Mouse (Mus musculus) stomach, embryonic 15.5 days (tissue): ENCODE data around the gene Hdac4. TPM values are rescaled to one million over a fixed set of nuclear protein-coding genes. Genes with fewer than 3 reads are reported as not detected.

Experiments
- ATAC-seq: fragments of 200-750 bp; cut with Nextera tagmentation; 2 replicates; pipeline ENCODE4 v1.8.0; 2017; ENCODE audit warnings: low read depth, moderate number of reproducible peaks, moderate TSS enrichment; ENCODE audit not compliant: insufficient read depth, low FRiP score
- H3K27ac ChIP-seq: fragments of 300-500 bp; sonication (generic); 2 replicates; pipeline ENCODE4 v1.5.1; 2015; ENCODE audit warnings: mild to moderate bottlenecking, inconsistent platforms
- H3K27me3 ChIP-seq: fragments of 300-500 bp; sonication (generic); replicated peaks from 2 replicates; pipeline ENCODE4 v1.6.1; 2015; ENCODE audit warnings: inconsistent platforms
- H3K36me3 ChIP-seq: fragments of 300-500 bp; sonication (generic); 2 replicates; pipeline ENCODE4 v1.6.1; 2015; ENCODE audit warnings: inconsistent platforms
- H3K4me1 ChIP-seq: fragments of 300-500 bp; sonication (generic); 2 replicates; pipeline ENCODE4 v1.6.1; 2015; ENCODE audit warnings: inconsistent platforms
- H3K4me2 ChIP-seq: fragments of 300-500 bp; sonication (generic); 2 replicates; pipeline ENCODE4 v1.6.1; 2015; ENCODE audit warnings: mild to moderate bottlenecking, inconsistent platforms
- H3K4me3 ChIP-seq: fragments of 300-500 bp; sonication (generic); replicated peaks from 2 replicates; pipeline ENCODE4 v1.5.1; 2015; ENCODE audit warnings: inconsistent platforms
- H3K9ac ChIP-seq: fragments of 300-500 bp; sonication (generic); 2 replicates; pipeline ENCODE4 v1.6.1; 2015; ENCODE audit warnings: inconsistent platforms
- H3K9me3 ChIP-seq: fragments of 300-500 bp; sonication (generic); 2 replicates; pipeline ENCODE4 v1.6.1; 2016; ENCODE audit warnings: inconsistent platforms
- WGBS: fragments of 180-500 bp; shearing (Covaris S2); methylation state at CpG from one replicate; pipeline ENCODE4 v1.1.7; 2015; 5-methylcytosine and 5-hydroxymethylcytosine counted together
- polyA plus RNA-seq: library from polyadenylated mRNA; unstranded; fragments of >200 nt; fragmentation: Nextera tagmentation; extraction: Ambion mirVana; gene quantifications from 2 replicates; pipeline ENCODE4 v1.2.1, GENCODE M21; 2015

Gene Hdac4
- polyA plus RNA-seq, 1 experiment from 2014 or later = 18.2 TPM

DNA sequence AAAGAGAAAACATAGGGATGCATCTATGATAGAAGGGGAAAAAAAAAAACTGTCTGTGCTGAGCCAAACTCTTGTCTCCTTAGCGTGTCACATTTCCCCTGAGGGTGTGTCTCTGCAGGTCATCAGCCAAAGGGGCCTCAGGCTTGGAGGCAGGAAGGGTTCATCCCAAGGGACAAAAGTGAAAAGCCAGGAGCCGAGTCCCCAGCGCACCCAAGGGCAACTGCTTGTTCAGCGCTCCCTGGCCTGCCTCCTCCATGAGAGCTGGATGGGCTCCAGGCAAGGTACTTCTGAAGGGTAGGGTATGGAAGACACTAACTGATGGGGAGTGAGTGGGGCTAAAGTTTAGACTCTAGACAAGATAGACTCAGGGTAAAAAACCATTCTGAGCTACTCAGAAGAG is 273.8 kb downstream of the Hdac4 start:
- 82% methylated on average over 4 of the region's 4 CpGs for WGBS
- ATAC-seq = no peak
- no peak overlapping the region for H3K27ac ChIP-seq

GRCm38 (mm10) chr1:91921279-91921678 is 274.2 kb downstream of the Hdac4 start:
- Histone ChIP-seq H3K27ac (no peak overlapping the region), H3K4me3 (no peak overlapping the region), H3K4me2 (no peak overlapping the region), H3K36me3 (no peaks in the 10 kb centered on the region), H3K9ac (no peak overlapping the region), H3K27me3 (no peaks in the 10 kb centered on the region), H3K4me1 (peaks cover 5% of the 10 kb centered on the region; the same call in 1 of the 2 replicates), H3K9me3 (no peaks in the 10 kb centered on the region)
- WGBS = 52% methylated on average over 5 of the region's 5 CpGs
- no peak for ATAC-seq

More for the DNA sequence above, 273.8 kb downstream of the Hdac4 start:
- H3K9ac ChIP-seq = no peak overlapping the region
- no peaks in the 10 kb centered on the region for H3K36me3 ChIP-seq
- H3K4me3 ChIP-seq = no peak overlapping the region
- peaks cover 5% of the 10 kb centered on the region; the same call in 1 of the 2 replicates for H3K4me1 ChIP-seq
- no peaks in the 10 kb centered on the region for H3K9me3 ChIP-seq
- H3K4me2 ChIP-seq = no peak overlapping the region
- H3K27me3 ChIP-seq = no peaks in the 10 kb centered on the region

GRCm38 (mm10) chr1:91920038-91920589 is 275.4 kb downstream of the Hdac4 start:
- H3K4me2 ChIP-seq = no peak overlapping the region
- H3K9me3 ChIP-seq = no peaks in the 10 kb centered on the region
- no peaks in the 10 kb centered on the region for H3K27me3 ChIP-seq
- H3K4me3 ChIP-seq = no peak overlapping the region
- WGBS = 48% methylated on average over 7 of the region's 7 CpGs
- H3K9ac ChIP-seq = no peak overlapping the region
- H3K36me3 ChIP-seq = no peaks in the 10 kb centered on the region
- peaks cover 5% of the 10 kb centered on the region; the same call in 1 of the 2 replicates for H3K4me1 ChIP-seq
- no peak for ATAC-seq
- H3K27ac ChIP-seq = no peak overlapping the region

- 79% methylated on average over 10 of the region's 10 CpGs for WGBS
- no peaks in the 10 kb centered on the region for H3K27me3 ChIP-seq
These were observed 277.2 kb downstream of the Hdac4 start for GRCm38 (mm10) chr1:91918257-91918800.

DNA sequence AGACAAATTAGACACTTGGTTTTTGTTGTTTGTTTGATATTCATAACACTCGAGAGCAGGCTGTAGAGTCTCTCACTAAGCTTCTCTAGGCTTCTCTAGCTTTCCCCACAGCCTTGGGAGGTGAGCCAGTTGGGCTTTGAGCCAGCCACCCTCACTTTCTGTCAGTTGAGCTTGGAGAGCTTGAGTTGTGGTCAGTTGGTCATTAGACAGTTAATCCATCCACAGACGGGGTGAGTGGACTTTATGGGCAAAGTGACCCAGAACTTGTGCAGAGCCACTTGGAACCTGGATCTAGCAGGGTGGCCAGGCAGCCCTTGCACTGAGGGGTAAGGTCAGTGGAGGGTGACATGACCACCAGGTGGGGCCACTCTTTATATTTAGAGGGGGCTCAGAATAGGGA is 277.9 kb downstream of the Hdac4 start:
- WGBS = 40% methylated on average over 2 of the region's 2 CpGs
- Histone ChIP-seq H3K4me2 (no peak overlapping the region), H3K9ac (no peak overlapping the region), H3K27me3 (no peaks in the 10 kb centered on the region), H3K36me3 (no peaks in the 10 kb centered on the region), H3K9me3 (no peaks in the 10 kb centered on the region), H3K27ac (no peak overlapping the region), H3K4me3 (no peak overlapping the region), H3K4me1 (peaks cover 13% of the 10 kb centered on the region)
- no peak for ATAC-seq

More at GRCm38 (mm10) chr1:91918257-91918800, 277.2 kb downstream of the Hdac4 start:
- H3K9me3 ChIP-seq = no peaks in the 10 kb centered on the region
- no peaks in the 10 kb centered on the region for H3K36me3 ChIP-seq
- H3K4me3 ChIP-seq = no peak overlapping the region
- H3K9ac ChIP-seq = no peak overlapping the region
- no peak overlapping the region for H3K4me2 ChIP-seq
- no peak for ATAC-seq
- H3K4me1 ChIP-seq = peaks cover 13% of the 10 kb centered on the region
- no peak overlapping the region for H3K27ac ChIP-seq

GRCm38 (mm10) chr1:91915961-91916360 is 279.5 kb downstream of the Hdac4 start:
- no peak for ATAC-seq
- Histone ChIP-seq H3K9me3 (no peaks in the 10 kb centered on the region), H3K27me3 (no peaks in the 10 kb centered on the region), H3K4me3 (no peak overlapping the region), H3K36me3 (no peaks in the 10 kb centered on the region), H3K4me1 (peaks cover 22% of the 10 kb centered on the region), H3K27ac (no peak overlapping the region), H3K4me2 (no peak overlapping the region), H3K9ac (no peak overlapping the region)
- WGBS = 75% methylated on average over 5 of the region's 5 CpGs

DNA sequence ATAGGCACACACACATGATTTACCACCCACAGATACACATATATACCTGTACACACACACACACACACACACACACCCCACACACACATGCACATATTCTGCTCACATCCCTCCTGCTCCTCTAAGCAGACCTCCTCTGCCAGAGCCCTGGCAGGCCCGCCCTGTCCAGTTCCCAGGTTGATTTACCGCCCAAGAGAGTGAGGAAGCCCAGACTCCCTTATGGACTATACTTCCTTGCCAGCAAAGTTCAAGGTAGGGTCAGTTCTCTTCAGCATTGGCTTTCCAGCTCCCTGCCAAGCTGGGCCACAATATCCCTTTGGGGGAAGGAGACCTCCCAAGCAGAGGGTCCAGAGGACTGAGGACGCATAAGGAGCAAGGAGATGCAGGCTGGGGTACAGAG is 280.9 kb downstream of the Hdac4 start:
- H3K4me1 ChIP-seq = peaks cover 22% of the 10 kb centered on the region
- no peaks in the 10 kb centered on the region for H3K9me3 ChIP-seq
- peak; percentile 33; the same call in 1 of the 2 replicates for ATAC-seq
- no peaks in the 10 kb centered on the region for H3K36me3 ChIP-seq
- H3K9ac ChIP-seq = no peak overlapping the region
- H3K27ac ChIP-seq = peak overlapping the region; percentile 21; the same call in 1 of the 2 replicates
- 49% methylated on average over 3 of the region's 3 CpGs for WGBS
- no peak overlapping the region for H3K4me2 ChIP-seq
- H3K27me3 ChIP-seq = no peaks in the 10 kb centered on the region
- H3K4me3 ChIP-seq = no peak overlapping the region

DNA sequence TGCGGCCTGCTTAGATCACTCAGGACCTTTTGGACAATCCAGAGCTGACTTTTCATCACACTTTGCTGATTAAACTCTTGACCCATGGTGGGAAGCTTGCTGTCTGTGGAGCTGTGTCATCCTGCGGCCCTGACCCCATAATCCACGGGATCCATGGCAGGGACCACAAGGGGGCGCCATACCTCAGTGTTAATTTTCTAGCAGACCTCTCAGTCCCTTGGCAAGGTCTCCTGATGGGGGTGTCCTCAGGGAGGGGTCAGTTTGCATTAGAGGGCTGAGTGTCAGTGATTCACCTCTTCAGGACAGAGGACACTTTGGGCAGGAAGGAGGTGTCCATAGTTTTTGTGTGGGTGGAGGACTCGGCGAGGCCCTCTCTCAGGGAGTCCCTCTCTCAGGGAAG is 281.6 kb downstream of the Hdac4 start:
- H3K4me3 ChIP-seq = no peak overlapping the region
- 54% methylated on average over 6 of the region's 6 CpGs for WGBS
- no peak overlapping the region for H3K4me2 ChIP-seq
- H3K9ac ChIP-seq = no peak overlapping the region
- H3K27me3 ChIP-seq = no peaks in the 10 kb centered on the region
- no peaks in the 10 kb centered on the region for H3K36me3 ChIP-seq
- peaks cover 22% of the 10 kb centered on the region for H3K4me1 ChIP-seq
- 0 out of 2 replicates have a peak overlapping the region, but pooled peaks have one; percentile 5 for H3K27ac ChIP-seq
- no peak for ATAC-seq
- H3K9me3 ChIP-seq = no peaks in the 10 kb centered on the region

DNA sequence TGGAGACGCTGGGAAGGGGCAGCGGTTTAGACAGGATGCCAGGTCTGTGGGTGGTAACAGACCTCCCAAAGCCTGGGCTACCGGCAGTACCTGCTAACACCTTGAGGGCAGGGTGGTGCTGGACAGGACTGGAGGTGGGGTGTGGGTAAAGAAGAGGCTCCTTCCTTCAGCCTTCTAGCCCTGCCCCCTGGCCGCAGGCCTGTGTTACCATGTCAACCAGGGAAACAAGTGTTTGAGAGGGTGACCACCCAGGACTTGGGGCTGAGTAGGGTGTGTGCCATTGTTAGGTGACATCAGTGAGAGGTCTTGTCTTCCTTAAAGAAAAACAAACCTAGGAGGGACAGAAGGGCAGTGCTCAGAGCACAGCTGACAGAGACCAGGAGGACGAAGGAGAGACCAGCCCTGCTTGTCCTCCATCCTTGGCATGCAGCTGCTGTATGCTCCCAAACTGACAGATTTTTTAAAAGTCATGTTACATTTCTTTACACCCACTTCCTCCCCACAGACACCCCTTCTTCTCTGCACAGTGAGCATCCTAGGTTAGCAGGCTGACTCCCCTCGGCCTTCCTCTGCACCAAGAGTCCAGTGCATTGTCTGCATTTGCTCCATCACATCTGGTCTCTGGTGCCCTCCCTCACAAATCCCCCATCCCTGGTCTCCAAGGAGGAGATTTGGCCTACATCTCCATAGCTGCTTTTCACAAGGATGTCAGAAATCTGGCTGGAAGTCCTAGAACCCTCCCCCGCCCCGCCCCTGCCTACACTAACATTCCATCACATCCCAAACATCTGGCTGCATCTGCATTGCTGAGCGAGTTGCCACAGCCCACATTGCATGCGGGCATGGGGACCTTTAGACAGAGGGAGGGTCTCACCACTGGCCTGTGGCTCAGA is 283.0 kb downstream of the Hdac4 start:
- no peak overlapping the region for H3K4me2 ChIP-seq
- H3K27ac ChIP-seq = peak overlapping the region; percentile 55
- no peaks in the 10 kb centered on the region for H3K9me3 ChIP-seq
- H3K27me3 ChIP-seq = no peaks in the 10 kb centered on the region
- WGBS = 30% methylated on average over 10 of the region's 10 CpGs
- ATAC-seq = peak; percentile 28; the same call in 1 of the 2 replicates
- H3K4me3 ChIP-seq = no peak overlapping the region
- H3K36me3 ChIP-seq = no peaks in the 10 kb centered on the region
- H3K9ac ChIP-seq = no peak overlapping the region
- H3K4me1 ChIP-seq = peaks cover 17% of the 10 kb centered on the region

DNA sequence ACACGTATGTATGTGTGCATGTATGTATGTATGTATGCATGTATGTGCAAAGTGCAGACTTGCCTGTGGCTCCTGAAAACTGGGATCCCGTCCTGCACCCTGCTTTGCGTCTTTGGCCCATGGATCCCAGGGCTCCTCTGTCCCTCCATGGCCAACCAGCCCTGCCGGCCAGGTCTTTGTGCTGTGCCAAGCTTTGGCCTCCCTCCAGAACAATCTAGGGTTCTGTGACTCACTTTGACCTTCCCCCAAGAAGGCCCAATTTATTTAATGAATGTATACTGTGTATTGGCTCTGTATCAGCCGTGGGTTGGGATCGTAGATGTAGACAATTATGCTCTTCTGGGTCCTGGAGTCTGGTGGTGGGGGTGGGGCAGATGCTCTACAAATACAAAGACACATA is 290.2 kb downstream of the Hdac4 start:
- H3K4me2 ChIP-seq = no peak overlapping the region
- 73% methylated on average over 6 of the region's 6 CpGs for WGBS
- no peaks in the 10 kb centered on the region for H3K9me3 ChIP-seq
- no peak overlapping the region for H3K27ac ChIP-seq
- no peak overlapping the region for H3K4me3 ChIP-seq
- H3K4me1 ChIP-seq = no peaks in the 10 kb centered on the region
- no peak overlapping the region for H3K9ac ChIP-seq
- H3K27me3 ChIP-seq = no peaks in the 10 kb centered on the region
- ATAC-seq = no peak
- H3K36me3 ChIP-seq = no peaks in the 10 kb centered on the region

GRCm38 (mm10) chr1:91903241-91903981 is 292.1 kb downstream of the Hdac4 start:
- 53% methylated on average over 8 of the region's 8 CpGs for WGBS
- H3K4me2 ChIP-seq = no peak overlapping the region

More at GRCm38 (mm10) chr1:91903241-91903981, 292.1 kb downstream of the Hdac4 start:
- 0 out of 2 replicates have a peak overlapping the region, but pooled peaks have one; percentile 5 for H3K27ac ChIP-seq
- no peak overlapping the region for H3K4me3 ChIP-seq
- no peaks in the 10 kb centered on the region for H3K4me1 ChIP-seq
- no peaks in the 10 kb centered on the region for H3K9me3 ChIP-seq
- H3K27me3 ChIP-seq = no peaks in the 10 kb centered on the region
- H3K9ac ChIP-seq = no peak overlapping the region
- H3K36me3 ChIP-seq = no peaks in the 10 kb centered on the region
- ATAC-seq = no peak
